8 mouse cellular contexts compared by ENCODE assay signal in the genomic region with DNA sequence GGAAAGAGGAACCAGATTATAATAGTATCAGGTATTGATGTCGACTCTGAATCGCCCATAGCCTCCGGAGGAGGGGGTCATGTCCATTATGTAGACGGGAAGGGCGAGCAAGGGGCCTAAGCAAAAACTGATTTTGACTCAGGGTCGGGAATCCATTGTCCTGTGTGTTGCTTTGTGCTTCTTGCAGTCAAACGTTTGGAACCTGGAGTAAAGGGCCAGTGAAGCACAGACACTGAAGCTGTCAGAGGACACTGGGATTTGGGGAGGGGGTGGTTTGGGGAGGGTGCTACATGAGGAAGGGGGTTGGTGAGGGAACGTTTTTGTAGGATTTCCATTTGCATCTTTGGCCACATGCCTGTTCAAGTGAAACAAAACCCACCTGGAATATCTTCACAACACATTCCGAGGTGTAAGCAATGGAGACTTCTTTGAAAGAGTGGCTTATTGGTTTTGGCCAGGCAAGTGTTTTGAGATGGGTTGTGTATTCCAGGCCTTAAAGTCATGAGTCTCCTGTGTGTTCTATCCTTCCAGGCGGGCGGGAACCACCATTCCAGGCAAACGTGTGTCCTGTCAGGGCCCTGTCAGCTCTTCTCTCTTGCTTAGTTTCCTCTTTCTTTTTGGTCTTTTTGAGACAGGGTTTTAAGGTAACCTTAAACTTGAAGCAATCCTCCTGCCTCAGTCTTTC. TPM values are rescaled to one million over a fixed set of nuclear protein-coding genes. Genes with fewer than 3 reads are reported as not detected.
DNase-seq lines count a peak whose midpoint lies in the region; ATAC-seq and TF ChIP-seq lines count a peak whose summit lies in the region.

No protein-coding gene starts in this region.

- no peak for TF ChIP-seq CTCF in lung, postnatal 0 days (IDR thresholded peaks at IDR 0.05)
- no peak for TF ChIP-seq CTCF in embryonic fibroblast, embryonic 13.5 days (IDR thresholded peaks at IDR 0.05; ENCODE audit: borderline replicate concordance, insufficient read depth, low read length)
- TF ChIP-seq CTCF in olfactory bulb, adult 2 months (IDR thresholded peaks at IDR 0.05; ENCODE audit: insufficient read depth, low read depth, low read length) = no peak

- H3K27ac ChIP-seq in lung, postnatal 0 days (ENCODE audit: low read length) = no peak overlapping the region
- H3K27ac ChIP-seq in embryonic fibroblast, embryonic 13.5 days (ENCODE audit: insufficient read depth, low read length) = no peak overlapping the region
- no peak overlapping the region for H3K27ac ChIP-seq in limb, embryonic 10.5 days
- H3K27ac ChIP-seq in olfactory bulb, adult 2 months (ENCODE audit: insufficient read depth, low read depth, low read length) = no peak overlapping the region

- H3K36me3 ChIP-seq in lung, postnatal 0 days (ENCODE audit: insufficient read depth, low read length) = no peaks in the 10 kb centered on the region
- no peaks in the 10 kb centered on the region for H3K36me3 ChIP-seq in limb, embryonic 10.5 days

- H3K9me3 ChIP-seq in lung, postnatal 0 days (ENCODE audit: low read length) = no peaks in the 10 kb centered on the region
- no peaks in the 10 kb centered on the region for H3K9me3 ChIP-seq in limb, embryonic 10.5 days (replicated peaks)

- peak overlapping the region; percentile 97 for H3K4me2 ChIP-seq in lung, postnatal 0 days (replicated peaks; ENCODE audit: low read depth, low read length)

- no peak for ATAC-seq in lung, postnatal 0 days

- peak overlapping the region; percentile 76 for H3K4me3 ChIP-seq in lung, postnatal 0 days (ENCODE audit: low read depth, low read length)
- peak overlapping the region; percentile 97 for H3K4me3 ChIP-seq in embryonic fibroblast, embryonic 13.5 days (ENCODE audit: insufficient read depth, low read length)
- H3K4me3 ChIP-seq in limb, embryonic 10.5 days = peak overlapping the region; percentile 76
- H3K4me3 ChIP-seq in olfactory bulb, adult 2 months (ENCODE audit: insufficient read depth, low read depth, low read length) = peak overlapping the region; percentile 77

- no peak for DNase-seq in lung, postnatal 0 days (ENCODE audit: low spot score)
- no peak for DNase-seq in lung, adult 18-20 months
- DNase-seq in limb, embryonic 10.5 days (ENCODE audit: low spot score) = no peak
- no peak for DNase-seq in urinary bladder, postnatal 10 days (ENCODE audit: low spot score)
- no peak for DNase-seq in retina, embryonic 14.5 days (ENCODE audit: low spot score)
- no peak for DNase-seq in adrenal gland, postnatal 4 days (ENCODE audit: low spot score in 2 of 2)

- 20% methylated on average over 12 of the region's 12 CpGs for WGBS in lung, postnatal 0 days
- WGBS in limb, embryonic 10.5 days = 18% methylated on average over 12 of the region's 12 CpGs
- WGBS in olfactory bulb, adult 2 months = 47% methylated on average over 12 of the region's 12 CpGs

- H3K27me3 ChIP-seq in lung, postnatal 0 days (replicated peaks; ENCODE audit: insufficient read depth, low read length) = no peaks in the 10 kb centered on the region
- peaks cover 22% of the 10 kb centered on the region for H3K27me3 ChIP-seq in limb, embryonic 10.5 days (ENCODE audit: low read depth, poor library complexity, severe bottlenecking)

- peak overlapping the region; percentile 37 for H3K9ac ChIP-seq in lung, postnatal 0 days (replicated peaks; ENCODE audit: low read depth)

- TF ChIP-seq POLR2A in embryonic fibroblast, embryonic 13.5 days (IDR thresholded peaks at IDR 0.05; ENCODE audit: low read depth, low read length) = no peak
- no peak for TF ChIP-seq POLR2A in olfactory bulb, adult 2 months (IDR thresholded peaks at IDR 0.05; ENCODE audit: insufficient read depth, low read depth, low read length)

- no peak for TF ChIP-seq EP300 in lung, postnatal 0 days (IDR thresholded peaks at IDR 0.05)

- 0 out of 2 replicates have a peak, but pooled peaks cover 4% of the 10 kb centered on the region for H3K4me1 ChIP-seq in lung, postnatal 0 days (ENCODE audit: insufficient read depth, low read depth, low read length)
- H3K4me1 ChIP-seq in embryonic fibroblast, embryonic 13.5 days (ENCODE audit: control insufficient read depth, insufficient read depth, low read length) = peaks cover 19% of the 10 kb centered on the region
- peaks cover 48% of the 10 kb centered on the region for H3K4me1 ChIP-seq in limb, embryonic 10.5 days
- H3K4me1 ChIP-seq in olfactory bulb, adult 2 months (ENCODE audit: control insufficient read depth, insufficient read depth, low read length) = peaks cover 14% of the 10 kb centered on the region

RNA-seq across cellular contexts. Expression of a gene that starts 1.2 kb away (rescaled TPM):
- polyA plus RNA-seq in lung, postnatal 0 days (2015; fragmentation: Nextera tagmentation; extraction: Ambion mirVana) = 1.2 and 1.3 TPM in 2 replicates
- polyA plus RNA-seq in embryonic fibroblast, embryonic 13.5 days (2011; ENCODE audit: insufficient read length, low read depth, missing spikeins) = 14.7 and 15.4 TPM in 2 replicates
- 0.53 and 0.55 TPM in 2 replicates for polyA plus RNA-seq in limb, embryonic 10.5 days (2016; fragmentation: Nextera tagmentation; extraction: Ambion mirVana)
- not detected in 2 replicates for polyA plus RNA-seq in olfactory bulb, adult 2 months (2012; ENCODE audit: insufficient read depth, insufficient read length, low replicate concordance, missing spikeins)
- total RNA-seq in adrenal gland, postnatal 4 days (2021) = 10 to 100 TPM; 23.4 to 25.5 TPM

RNA-seq across cellular contexts. Expression of a gene that starts 16.2 kb away (rescaled TPM):
- not detected in 2 replicates for polyA plus RNA-seq in lung, postnatal 0 days (2015; fragmentation: Nextera tagmentation; extraction: Ambion mirVana)
- 2.1 and 7.6 TPM in 2 replicates for polyA plus RNA-seq in embryonic fibroblast, embryonic 13.5 days (2011; ENCODE audit: insufficient read length, low read depth, missing spikeins)
- not detected in 2 replicates for polyA plus RNA-seq in limb, embryonic 10.5 days (2016; fragmentation: Nextera tagmentation; extraction: Ambion mirVana)
- polyA plus RNA-seq in olfactory bulb, adult 2 months (2012; ENCODE audit: insufficient read depth, insufficient read length, low replicate concordance, missing spikeins) = not detected in 2 replicates
- 1 to 10 TPM; 4.8 to 6.2 TPM for total RNA-seq in adrenal gland, postnatal 4 days (2021)
